Mouse (Mus musculus) B cell, adult 62 days (primary cell): ENCODE measurements around the gene Arhgap31. TPM values are rescaled to one million over a fixed set of nuclear protein-coding genes. Genes with fewer than 3 reads are reported as not detected.

Experiments
- total RNA-seq: library from RNA; stranded (reverse); gene quantifications from 4 replicates; pipeline ENCODE4 v1.2.4, GENCODE M21; 2023

The Arhgap31 gene
- 2.8 to 3.8 TPM (median 3.6 TPM) in 4 replicates for total RNA-seq

GRCm38 (mm10) chr16:38712581-38713403 lies at the start of gene Arhgap31:
Gene Arhgap31, minus strand, starts transcription at chr16:38713274.

GRCm38 (mm10) chr16:38742113-38742658 lies 29.1 kb upstream of the Arhgap31 start, which contains the start of gene B4galt4:
Gene B4galt4, plus strand, starts transcription at chr16:38742264.

GRCm38 (mm10) chr16:38558221-38558748 lies 154.8 kb downstream of the Arhgap31 start, which contains the start of gene Tmem39a:
Gene Tmem39a, plus strand, starts transcription at chr16:38558698.

GRCm38 (mm10) chr16:38549479-38550396 lies 163.3 kb downstream of the Arhgap31 start, which contains the start of gene Poglut1:
Gene Poglut1, minus strand, starts transcription at chr16:38550258.

Other genes starting within 250 kb of the Arhgap31 start
- gene Timmdc1, start 190.6 kb downstream of the Arhgap31 start, total RNA-seq: 17.6 to 21.6 TPM (median 19.5 TPM) in 4 replicates
- gene Poglut1, start 163.0 kb downstream of the Arhgap31 start, total RNA-seq: 16.7 to 27.5 TPM (median 24.9 TPM) in 4 replicates
- 49.9 to 65.0 TPM (median 59.6 TPM) in 4 replicates for gene Tmem39a, start 154.6 kb downstream of the Arhgap31 start, total RNA-seq
- 0.50 to 0.66 TPM (median 0.55 TPM) in 3 of 4 replicates, not detected in the other for gene B4galt4, start 29.0 kb upstream of the Arhgap31 start, total RNA-seq
- 0.28 TPM in 1 of 4 replicates, not detected in the others for gene Upk1b, start 87.1 kb upstream of the Arhgap31 start, total RNA-seq
- gene 4930435E12Rik, start 115.5 kb upstream of the Arhgap31 start, total RNA-seq: not detected in 4 replicates
- gene Igsf11, start 179.4 kb upstream of the Arhgap31 start, total RNA-seq: not detected in 4 replicates